Mouse (Mus musculus) left cerebral cortex, adult 11 months (tissue): ENCODE results near the gene Spn.
"Not testable (repeated sequence)": the region's sequence is repeated elsewhere in the genome, so short reads cannot be mapped to it uniquely, and the experiment has no call there.

Source experiments
- DNase-seq: peaks from one replicate; pipeline ENCODE4 v3.0.0; 2022; ENCODE audit warnings: low spot score

Spn gene

DNA sequence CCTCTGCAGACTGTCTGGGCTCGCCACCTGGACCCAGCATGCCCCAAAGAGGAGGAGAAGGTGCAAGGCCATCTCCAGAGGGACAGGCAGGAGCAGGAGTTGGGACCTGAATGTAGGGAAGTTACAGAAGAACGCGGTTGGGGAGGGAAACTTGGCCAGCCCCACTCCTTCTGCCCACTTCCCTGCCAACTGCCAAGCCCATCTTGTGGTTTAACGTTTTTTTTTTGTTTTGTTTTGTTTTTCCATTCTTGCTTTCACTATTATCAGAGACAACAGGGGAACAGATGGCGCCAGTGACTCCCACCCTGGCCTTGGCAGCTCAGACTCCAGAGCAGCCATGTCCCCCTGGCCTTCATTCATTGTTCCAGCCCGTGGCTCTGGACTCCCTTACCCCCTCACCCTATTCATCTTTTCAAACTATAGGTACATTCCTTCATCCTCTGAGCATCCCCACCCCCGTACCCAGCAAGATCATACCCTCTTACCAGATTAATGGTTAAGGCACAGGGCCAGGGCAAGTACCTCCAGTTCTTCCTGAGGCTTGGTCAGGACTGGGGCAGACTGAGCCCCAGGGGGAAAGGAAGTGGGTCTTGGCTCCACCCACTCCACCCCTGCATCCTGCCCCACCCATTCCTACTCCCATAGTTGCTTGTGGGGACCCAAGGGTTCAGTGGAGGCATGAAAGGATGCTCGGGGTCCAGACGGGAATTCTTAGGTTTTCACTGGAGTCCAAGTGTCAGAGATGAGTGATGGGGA is at the start of gene Spn:
Gene Spn, minus strand, starts transcription at position 562 of the 756 bp plus-strand sequence.
- no peak for DNase-seq

DNA sequence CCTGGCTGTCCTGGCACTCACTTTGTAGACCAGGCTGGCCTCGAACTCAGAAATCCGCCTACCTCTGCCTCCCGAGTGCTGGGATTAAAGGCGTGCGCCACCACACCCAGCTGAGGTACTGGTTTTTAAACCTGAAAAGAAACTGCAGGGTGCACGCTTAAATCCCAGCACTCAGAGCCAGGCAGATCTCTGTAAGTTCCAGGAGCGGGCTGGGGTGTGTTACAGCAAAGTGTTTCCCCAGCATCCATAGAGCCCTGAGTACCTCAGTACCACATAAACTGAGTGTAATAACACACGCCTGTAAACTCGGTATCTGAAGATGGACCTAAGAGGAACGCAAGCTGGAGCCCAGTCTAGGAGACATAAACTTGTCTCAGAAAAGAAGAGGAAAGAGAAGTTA is 49.7 kb upstream of the Spn start:
- DNase-seq: no peak

DNA sequence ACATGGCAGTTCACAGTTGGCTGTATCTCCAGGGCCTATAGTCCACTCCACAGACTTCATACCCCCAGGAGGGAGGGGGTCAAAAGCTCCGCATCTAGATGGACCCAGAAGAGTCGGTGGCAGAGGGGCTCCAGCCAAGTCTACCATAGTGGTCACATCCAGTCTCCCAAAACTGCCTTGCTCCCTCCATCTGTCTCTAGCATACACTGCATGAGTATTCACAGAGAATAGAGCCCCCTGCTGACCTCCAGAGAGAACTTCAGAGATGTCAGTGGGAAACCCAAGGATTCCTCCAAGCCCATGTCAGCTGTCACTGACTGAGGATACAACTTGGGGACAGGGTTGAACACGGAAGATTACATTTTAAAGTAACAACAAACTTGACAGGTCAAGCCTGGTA is 48.0 kb upstream of the Spn start:
- DNase-seq: no peak

DNA sequence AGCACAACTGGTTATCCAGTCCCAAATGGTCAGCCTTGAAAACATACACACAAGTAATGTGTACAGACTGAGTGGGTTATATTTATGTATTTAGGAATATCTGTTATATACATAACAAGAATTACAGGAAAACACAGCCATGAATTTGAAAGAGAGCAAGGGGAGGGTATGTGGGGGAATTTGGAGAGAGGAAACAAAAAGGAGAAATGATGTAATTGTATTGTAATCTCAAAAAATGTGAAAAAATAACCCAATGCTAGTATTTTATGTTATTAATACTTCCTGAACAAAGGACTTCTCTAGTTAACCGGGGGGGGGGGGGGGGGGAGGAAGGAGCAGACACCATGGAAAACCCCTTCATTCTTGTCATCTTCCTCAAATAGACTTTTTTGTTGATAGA is 47.1 kb upstream of the Spn start:
- no peak for DNase-seq

DNA sequence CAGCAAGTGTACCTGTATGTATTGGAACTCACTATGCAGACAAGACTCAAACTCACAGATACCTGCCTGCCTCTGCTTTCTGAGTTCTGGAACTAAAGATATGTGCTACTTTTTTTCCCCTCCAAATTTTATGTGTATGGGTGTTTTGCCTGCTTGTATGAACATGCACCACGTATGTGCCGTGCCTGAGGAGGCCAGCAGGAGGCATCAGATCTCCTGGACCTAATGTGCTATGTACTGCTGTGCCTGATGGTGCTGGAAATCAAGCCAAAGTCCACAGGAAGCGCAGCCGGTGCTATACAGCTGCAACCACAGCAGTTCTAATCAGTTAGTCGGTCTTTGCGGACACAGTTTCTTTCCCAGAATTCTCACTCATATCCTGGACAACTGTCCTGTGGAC is 46.2 kb upstream of the Spn start:
- no peak for DNase-seq

DNA sequence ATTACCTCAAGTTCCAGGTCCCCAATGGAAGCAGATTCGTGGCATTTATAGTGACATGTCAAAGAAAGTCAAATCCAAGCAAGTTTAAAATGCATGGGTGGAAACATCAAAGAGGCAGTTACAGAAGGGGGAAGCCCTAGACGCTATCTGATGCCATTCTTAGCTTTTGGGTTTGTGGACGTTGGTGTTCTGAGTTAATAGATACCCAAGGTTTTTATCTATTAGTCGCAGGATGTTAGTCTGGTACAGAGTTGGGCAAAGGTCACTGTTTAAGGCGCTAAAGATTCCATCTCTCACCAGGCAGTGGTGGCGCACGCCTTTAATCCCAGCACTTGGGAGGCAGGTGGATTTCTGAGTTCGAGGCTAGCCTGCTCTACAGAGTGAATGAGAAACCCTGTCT is 45.7 kb upstream of the Spn start:
- no peak for DNase-seq

DNA sequence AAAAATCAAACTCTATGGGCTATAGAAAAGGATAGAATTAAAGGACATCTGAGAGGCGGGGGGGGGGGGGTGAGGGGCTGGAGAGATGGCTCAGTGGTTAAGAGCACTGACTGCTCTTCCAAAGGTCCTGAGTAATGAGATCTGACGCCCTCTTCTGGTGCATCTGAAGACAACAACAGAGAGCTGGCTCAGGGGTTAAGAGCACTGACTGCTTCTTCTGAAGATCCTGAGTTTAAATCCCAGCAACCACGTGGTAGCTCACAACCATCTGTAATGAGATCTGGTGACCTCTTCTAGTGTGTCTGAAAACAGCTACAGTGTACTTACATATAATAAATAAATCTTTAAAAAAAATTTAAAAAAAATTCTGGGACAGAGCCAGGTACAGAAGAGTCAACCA is 44.1 kb upstream of the Spn start:
- DNase-seq: not testable (repeated sequence)

DNA sequence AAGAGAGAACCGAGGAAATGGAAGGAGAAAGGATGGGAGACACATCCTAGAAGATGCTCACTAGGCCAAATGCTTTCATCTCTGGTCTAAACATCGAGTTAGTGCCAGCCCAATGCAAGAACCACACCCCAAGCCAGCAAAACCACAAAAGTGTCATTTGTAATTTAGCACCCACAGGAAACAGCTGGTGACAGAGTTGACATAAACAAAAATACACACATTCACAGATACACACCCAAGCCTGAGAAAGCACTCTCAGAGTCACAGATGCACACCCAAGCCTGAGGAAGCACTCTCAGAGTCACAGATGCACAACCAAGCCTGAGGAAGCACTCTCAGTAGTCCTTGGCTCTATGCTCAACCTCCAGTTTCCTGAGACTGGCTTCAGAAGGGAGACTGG is 43.2 kb upstream of the Spn start:
- no peak for DNase-seq

DNA sequence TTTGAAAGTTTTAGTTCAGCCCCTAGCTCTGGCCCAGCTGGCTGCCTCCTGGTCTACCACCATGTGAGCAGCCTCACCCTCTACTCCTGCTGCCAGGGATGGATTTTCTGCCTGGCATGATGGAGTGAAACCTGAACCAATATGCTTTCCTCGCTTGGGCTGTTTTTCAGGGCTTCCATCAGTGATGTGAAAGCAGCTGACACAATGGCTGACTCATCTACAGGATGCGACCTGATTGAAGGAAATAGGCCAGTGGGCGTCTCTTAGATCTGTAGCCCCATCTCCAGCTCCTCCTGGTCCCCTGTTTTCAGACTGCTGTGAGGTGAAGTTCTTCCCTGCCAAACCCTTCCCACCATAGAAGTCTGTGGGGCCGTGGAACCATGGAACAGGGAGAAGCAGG is 39.3 kb upstream of the Spn start:
- DNase-seq: no peak

DNA sequence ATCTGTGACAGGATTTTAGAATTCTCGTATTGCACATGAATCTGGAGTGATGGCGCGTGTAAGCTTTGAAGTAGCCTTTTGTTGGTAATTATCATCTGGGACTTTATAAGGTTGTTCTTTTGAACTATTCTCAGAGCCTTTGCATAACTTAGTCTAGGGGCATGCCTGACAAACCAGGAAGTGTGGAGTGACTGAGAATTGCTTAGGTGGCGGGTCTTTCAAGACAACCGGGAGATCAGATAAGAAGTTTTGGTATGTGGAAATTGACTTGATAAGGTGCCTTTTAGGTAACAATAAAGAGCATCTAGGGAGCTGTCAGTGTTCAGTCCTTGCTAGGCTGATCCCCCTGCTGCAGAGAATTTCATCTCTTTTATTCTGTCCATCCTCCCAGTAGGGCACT is 28.9 kb upstream of the Spn start:
- DNase-seq: no peak

DNA sequence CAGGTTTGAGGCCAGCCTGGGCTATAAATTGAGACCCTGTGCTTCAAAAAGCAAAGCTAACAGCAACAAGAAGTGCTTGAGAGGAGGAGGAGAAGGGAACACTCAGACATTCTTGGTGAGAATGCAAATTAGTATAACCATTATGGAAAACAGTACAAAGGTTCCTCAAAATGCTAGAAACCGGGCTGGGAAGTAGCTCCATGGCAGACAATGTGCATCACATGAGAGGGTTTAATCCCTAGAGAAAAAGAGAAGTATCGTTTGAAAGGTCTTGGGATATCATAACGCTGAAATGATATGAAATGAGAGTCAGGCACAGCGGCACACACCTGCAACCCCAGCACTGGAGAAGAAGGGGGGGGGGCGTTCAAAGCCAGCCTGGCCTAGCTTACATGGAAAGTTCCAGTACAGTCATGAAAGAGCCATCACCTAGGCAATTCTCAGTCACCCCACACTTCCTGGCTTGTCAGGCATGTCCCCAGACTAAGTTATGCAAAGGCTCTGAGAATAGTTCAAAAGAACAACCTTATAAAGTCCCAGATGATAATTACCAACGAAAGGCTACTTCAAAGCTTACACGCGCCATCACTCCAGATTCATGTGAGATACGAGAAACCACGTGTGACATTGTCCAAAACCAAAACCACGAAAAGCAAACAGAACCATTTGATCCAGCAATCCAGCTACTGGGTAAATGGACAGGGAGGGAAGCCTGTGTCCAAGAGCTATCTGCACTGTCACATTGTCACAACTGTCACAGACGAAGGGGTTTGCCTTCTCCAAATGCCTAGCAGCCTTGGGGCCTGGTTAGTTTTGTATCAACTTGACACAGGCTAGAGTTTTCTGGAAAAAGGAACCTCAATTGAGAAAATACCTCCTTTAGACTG is 28.2 kb upstream of the Spn start:
- no peak for DNase-seq

DNA sequence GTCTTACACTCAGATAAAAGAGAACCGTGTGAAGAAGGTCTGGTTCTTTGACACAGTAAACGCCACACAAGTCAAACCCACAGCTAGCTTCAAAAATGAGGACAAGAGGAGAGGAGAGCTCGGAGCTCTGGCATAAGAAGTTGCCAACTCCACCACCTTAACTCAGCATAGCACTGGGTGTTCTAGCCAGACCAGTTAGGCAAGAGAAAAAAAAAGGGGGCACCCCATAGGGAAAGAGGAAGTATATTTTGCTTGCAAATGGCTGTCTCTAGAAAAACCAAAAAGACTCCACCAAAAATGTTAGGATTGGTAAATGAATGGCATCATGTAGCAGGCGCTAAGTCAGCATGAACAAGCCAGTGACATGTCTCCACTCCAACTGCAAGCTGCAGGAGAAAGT is 26.4 kb upstream of the Spn start:
- no peak for DNase-seq

DNA sequence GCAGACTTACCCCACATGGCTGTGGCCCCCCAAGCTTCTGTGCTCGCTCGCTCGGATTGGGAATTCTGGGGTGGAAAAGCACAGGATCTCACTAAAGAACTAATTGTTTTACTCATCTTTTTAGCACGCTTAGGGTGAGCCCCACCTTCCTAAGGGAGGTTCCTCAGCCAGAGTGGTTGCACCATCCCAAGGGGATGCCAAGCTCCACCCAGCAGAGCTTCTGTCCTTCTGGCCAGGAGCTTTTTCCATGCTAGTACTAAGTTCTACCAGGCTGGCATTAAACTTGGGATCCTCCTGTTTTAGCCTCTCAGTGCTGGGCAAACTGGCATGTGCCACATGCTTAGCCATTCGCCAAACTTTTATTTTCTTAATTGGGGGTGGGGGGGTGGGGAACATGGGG is 24.9 kb upstream of the Spn start:
- DNase-seq: no peak

DNA sequence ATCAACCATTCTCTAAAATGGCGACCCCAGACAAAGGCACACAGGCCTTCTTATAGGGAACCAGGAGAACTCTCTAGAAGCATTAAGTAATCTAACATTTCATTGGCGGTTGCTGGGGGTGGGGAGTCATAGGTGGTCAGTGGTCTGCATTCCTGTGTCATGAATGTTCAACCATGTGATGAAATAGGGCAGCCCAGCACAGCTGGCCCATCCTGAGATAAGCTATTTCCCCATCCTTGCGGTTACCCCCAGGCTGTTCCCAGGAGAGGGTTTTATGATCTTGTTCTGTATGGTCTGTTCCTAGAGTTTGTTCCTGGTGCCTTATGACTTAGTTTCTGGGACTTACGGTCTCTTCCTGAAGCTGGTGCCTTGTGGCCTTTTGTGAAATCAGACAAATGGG is 19.9 kb upstream of the Spn start:
- no peak for DNase-seq

DNA sequence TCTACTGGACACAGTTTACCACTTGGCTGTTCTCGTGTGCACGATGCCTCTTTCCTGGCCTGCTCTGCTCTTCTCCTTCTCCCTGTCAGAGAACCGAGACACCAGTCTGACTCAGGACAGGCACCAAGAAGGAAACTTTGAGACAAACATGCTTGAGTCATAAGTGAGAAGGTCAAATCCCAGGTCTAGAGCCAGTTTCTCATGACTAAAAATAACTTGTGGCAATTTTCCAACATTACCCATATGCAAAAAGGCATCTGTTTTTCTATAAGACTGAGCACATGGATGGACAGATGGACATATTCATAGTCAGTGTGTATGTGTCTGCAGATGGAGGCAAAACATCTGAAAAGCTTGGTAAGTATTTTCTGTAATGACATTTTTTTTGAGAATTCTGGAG is 15.9 kb upstream of the Spn start:
- no peak for DNase-seq

DNA sequence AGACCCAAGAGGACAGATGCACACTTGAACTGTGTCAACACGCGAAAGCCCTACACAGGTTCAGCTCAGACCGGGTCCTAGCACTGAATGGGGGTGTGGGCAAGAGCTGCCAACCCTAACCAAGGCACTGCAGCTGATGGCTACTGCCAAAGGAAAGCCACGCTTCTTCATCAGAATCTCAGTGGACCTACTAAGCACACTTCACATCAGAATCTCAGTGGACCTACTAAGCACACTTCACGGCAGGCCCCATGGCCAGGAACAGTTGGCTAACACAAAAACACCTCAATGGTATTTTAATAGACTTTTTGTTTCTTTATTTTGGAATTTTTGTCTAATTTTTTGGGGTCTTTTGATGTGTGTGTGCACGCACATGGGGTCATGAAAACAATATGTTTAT is 14.8 kb upstream of the Spn start:
- DNase-seq: no peak

DNA sequence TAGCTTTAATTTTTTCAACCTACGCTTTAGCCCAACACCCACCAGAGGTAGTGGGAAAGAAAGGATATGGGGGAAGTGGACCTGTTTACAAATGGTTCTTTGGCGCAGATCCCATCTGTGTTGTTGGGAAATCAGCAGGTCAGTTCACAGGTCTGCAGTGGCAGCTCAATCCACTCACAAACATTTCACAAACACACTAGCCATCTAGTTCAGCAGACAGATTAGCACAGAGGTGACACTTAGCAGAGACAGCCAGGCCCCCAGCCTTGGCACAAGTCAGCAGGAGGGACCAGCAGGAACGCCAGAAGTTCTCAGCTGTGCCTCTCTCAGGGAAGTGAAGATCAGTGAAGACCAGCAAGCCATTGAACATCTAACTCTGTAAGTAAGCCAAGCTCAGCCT is 10.3 kb upstream of the Spn start:
- DNase-seq: no peak

DNA sequence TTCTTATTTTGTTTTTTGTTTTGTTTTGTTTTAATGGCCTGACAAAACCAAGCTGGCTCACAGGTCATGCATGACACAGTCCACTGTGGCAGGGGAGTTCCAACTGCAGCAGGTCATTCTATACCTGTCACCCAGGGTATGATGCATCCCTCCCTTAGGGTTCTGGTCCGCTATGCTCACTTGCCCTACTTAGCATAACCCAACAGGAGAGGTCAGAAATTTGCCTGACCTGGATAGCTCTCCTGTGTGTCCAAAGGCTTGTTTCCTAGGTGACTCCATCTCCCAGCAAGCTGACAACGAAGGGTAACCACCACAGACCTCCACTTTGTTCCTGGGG is 8.6 kb upstream of the Spn start:
- DNase-seq: no peak

DNA sequence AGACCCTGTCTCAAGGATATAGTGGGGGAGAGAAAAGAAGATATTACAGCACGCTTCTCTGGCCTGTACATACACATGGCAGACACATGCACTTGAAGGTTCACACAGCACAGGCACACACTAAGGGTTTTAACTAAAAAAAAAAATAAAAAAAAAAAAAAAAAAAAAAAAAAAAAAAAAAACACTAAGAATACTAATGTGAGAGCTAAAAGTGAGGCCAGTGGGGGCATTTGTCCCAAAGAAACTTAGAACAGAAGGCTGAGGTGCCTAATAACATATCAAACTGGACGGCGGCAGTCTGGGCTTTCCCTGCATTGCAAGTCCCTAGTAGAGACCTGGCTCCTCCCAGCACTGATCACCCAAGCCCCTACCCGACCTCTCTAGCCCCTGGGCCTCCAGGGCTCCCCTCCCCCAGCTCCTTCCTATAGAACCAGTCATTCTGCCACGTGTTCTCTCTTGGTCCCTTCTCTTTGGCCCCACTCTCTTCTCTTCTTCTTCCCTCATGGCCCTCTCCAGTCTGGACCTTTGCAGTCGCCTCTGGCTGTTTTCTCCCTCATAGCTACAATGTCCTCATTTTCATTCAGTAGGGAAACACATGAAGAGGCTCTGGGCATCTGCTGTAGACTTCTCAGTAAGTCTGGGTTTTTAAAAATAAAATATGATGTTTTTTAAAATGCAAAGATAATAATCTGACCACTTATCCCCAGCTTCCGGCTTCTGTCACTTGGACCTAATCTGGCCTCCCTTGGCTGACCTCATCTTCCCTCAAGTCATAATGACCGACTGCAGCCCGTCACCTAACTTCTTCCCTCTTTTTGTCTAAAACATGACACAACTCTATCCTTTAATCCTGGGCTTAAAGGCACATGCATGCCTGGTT is 8.0 kb upstream of the Spn start:
- DNase-seq: no peak

DNA sequence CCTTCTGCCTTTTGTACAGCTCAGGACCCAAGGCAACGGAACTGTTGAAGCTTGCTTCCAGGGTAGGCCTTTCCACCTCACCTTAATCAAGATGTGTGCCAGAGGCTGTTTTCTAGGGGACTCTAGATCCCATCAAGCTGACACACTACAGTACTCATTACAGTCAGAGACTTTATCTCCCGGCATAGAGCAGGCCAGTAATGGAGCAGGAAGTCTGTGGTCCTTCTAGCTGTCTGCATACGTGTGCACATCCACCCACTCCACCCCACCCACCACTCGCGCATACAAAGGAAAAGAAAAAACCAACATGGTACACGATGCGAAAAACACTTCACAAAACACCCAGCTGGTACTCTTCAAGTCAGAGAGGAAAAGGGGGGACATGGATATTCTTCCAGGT is 6.8 kb upstream of the Spn start:
- DNase-seq: no peak

DNA sequence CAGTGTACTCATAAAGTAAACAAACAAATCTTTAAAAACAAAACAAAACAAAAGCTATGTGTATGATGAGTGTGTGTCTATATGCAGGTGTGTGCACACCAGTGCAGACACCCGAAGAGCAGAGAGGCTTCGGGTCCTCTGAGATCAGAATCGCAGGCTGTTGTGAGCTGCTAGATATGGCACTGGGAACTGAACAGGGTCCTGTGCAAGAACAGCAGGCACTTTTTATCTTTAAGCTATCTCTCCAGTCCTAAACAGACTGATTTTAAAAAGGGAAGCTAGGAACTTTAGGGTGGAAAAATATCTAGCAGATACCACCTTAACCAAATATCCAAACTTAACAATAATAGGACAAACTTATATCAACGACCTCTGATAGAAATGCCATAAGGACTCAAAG is 5.0 kb upstream of the Spn start:
- DNase-seq: no peak

DNA sequence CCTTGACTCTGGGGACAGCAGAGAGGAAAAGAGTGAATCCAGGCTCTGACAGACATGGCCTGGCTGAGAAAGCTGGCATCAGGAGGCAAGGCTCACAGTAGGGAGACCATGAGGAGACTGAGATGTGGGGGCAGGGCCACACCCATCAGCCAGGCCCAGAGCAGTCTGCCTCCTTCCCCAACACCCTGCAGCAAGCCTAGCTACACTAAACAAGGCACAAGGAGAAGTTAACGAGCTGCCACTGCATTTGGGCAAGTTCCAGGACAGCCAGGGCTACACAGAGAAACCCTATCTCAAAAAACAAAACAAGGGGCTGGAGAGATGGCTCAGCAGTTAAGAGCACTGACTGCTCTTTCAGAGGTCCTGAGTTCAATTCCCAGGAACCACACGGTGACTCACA is 4.6 kb upstream of the Spn start:
- DNase-seq: no peak
